Mouse (Mus musculus): ENCODE results near the gene Hsd17b14.

Gene Hsd17b14

DNA sequence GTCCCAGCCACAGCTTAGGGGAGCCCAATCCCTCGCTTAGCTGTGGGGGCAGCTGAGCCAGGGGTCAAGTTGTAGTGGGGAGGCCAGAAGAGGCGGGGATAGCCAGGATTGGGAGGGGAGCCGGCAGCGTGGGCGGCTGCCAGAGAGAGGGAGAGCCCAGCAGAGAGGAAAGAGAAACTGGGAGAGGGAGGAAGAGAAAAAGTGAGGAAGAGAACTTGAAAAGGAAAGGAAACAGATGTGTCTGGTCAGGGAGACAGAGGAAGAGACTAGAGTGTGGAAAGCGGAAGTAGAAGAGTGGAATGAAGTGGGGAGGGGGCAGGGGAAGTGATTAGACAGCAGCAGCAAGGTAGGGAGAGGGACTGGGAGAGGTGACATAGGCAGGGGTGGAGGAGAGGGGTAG, 25.2 kb upstream of the Hsd17b14 start:
- DNase-seq (ENCODE audit: low spot score) = no peak

- no peak for DNase-seq (ENCODE audit: low spot score)
These were observed 24.1 kb upstream of the Hsd17b14 start for GRCm38 (mm10) chr7:45530643-45531042.

- no peak for DNase-seq (ENCODE audit: low spot score)
These were observed 19.0 kb upstream of the Hsd17b14 start for GRCm38 (mm10) chr7:45535676-45536075.

GRCm38 (mm10) chr7:45537602-45538001, 17.1 kb upstream of the Hsd17b14 start:
- no peak for DNase-seq (ENCODE audit: low spot score)

- DNase-seq (ENCODE audit: low spot score) = peak; percentile 80
These were observed 16.3 kb upstream of the Hsd17b14 start for GRCm38 (mm10) chr7:45538163-45539041.

DNA sequence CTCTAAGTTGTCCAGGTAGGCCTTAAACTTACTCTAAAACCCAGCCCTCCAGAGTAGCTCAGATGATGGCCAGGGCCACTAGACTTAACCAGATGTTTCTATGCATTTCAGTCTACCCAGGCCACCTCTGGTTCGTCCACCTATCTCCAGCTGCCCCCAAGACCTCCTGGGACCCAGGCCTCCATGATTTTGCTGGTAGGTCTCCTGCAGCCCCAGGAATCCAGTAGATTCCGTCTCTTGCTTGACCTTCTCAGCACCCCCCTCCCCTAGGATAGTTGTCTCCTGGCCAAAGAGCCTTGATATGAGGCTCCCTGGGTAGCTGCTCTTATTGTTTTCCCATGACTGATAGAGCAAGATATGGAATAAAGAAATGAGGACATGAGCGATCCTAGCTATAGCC, 15.6 kb upstream of the Hsd17b14 start:
- DNase-seq (ENCODE audit: low spot score) = no peak

- DNase-seq (ENCODE audit: low spot score) = no peak
These were observed 14.5 kb upstream of the Hsd17b14 start for GRCm38 (mm10) chr7:45540213-45540612.

DNA sequence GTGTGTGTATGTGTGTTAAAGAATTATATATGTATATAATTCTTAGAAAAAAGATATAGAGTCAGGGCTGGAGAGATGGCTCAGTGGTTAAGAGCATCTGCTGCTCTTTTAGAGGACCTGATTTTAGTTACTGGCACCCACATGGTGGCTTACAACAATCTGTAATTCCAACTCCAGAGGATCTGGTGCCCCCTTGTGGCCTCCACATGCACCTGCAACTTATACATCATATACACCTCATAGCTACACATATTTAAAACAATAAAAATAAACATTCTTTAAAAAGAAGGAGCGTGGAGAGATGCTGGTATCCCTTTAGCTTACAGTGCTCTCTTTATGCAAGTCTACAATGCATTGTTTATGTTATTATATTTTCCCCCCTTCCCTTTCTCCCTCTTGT, 10.2 kb upstream of the Hsd17b14 start:
- no peak for DNase-seq (ENCODE audit: low spot score)

- no peak for DNase-seq (ENCODE audit: low spot score)
These were observed 4.9 kb upstream of the Hsd17b14 start for GRCm38 (mm10) chr7:45549641-45550436.

DNA sequence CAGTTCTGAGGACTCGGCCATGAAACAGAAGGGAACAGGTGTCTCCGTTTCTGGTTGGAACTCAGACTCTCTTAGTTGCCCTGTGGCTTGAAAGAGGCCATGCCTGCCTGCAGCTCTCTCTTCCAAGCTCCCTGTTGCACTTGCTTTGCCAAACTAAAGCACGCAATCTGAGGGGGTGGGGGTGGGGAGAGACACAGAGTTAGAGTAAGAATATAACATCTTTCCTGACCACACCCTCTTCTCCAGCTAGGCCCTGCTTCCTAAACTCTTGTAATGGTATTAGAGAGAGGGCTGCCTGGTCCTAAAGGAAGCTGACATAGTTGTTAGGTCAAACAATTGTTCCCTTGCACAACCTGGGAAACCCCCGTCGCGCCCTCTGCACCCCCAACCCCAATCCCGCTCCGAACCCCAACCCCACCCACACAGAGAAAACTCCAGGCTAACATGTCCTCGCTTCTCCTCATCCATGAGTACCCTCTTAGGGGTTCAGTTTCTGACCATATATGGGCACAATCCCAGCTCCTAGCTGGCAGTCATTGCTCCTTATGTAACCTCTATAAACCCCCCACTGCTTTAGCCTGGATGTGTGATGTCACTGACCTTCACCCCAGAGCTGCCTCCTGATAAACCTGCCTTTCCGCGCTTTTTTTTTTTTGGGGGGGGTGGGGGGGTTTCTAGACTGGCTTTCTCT, 3.7 kb upstream of the Hsd17b14 start:
- no peak for DNase-seq (ENCODE audit: low spot score)

- no peak for DNase-seq (ENCODE audit: low spot score)
These were observed 3.2 kb upstream of the Hsd17b14 start for GRCm38 (mm10) chr7:45551512-45551883.

DNA sequence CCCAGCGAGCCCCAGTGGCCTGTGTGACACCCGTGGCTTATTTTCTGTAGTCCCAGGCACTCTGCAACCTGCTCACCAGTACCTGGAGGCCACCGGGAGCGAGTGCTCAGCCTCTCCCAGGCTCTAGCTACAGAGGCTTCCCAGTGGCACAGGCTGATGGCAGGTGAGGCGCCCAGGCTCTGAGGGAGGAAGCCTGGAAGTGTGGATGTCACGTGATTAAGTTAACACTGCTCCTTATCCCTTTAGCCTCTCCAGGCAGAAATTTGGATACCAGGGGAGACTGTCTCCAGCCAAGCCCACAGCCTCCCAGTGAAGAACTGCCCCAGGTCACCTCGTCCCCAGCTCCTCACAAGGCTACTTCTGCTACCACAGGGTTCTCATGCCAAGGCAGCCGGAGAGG, 1.2 kb upstream of the Hsd17b14 start:
- no peak for DNase-seq (ENCODE audit: low spot score)

DNA sequence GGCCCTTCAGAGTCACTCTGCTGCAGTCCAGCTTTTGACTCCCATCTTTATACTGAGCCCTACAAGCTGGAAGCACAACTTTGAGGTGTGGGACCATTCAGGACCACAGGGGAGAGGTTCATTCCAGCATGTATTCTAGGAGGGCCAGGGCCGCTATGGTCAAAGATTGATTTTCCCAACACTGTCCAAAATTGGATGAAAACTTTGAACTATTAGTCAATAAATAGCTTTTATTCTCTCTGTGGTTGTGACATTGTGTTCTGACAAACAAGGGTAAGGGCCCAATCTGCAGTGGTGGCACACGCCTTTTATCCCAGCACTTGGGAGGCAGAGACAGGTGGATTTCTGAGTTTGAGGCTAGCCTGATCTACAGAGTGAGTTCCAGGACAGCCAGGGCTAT, 703 bp upstream of the Hsd17b14 start:
- DNase-seq (ENCODE audit: low spot score) = no peak

- peak; percentile 88 for DNase-seq (ENCODE audit: low spot score)
These were observed 1.1 kb downstream of the Hsd17b14 start for GRCm38 (mm10) chr7:45555787-45556186.

DNA sequence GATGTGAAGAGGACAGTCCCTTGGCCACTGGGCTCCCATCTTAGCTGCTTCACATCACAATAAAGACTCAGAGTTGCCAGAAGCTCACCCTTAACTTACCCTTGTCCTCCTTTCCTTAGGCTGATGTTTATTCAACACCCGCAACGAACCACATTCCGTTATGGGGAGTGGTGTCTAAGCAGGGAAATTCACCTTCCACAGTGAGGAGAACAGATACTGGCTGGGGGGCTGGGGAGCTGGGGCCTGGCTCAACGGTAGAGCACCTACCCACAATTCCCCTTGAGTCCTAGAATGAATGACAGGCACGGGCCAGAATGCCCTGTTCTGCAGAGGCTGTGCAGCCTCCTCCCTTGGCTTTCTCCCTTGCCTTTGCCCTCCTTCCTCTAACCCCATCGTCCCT, 4.2 kb downstream of the Hsd17b14 start:
- no peak for DNase-seq (ENCODE audit: low spot score)

DNA sequence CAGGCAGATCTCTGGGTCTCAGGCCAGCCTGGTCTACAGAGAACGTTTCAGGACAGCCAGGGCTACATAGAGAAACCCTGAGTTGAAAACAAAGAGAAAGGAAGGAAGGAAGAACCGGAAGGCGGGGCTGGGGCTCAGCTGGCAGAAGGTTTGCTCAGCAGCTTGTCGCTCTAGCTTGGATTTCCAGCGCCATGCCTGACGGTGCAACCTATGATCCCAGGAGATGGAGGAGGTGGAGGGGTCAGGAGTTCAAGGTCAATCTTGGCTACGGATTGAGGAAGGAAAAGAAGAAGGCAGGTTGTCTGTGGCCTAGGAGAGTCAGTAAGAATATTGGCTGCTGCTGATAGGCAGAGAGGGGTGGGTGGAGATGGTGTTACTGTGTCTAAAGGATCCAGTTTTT, 5.5 kb downstream of the Hsd17b14 start:
- DNase-seq (ENCODE audit: low spot score) = no peak

GRCm38 (mm10) chr7:45560843-45561623, 6.3 kb downstream of the Hsd17b14 start:
- peak; percentile 86 for DNase-seq (ENCODE audit: low spot score)

DNA sequence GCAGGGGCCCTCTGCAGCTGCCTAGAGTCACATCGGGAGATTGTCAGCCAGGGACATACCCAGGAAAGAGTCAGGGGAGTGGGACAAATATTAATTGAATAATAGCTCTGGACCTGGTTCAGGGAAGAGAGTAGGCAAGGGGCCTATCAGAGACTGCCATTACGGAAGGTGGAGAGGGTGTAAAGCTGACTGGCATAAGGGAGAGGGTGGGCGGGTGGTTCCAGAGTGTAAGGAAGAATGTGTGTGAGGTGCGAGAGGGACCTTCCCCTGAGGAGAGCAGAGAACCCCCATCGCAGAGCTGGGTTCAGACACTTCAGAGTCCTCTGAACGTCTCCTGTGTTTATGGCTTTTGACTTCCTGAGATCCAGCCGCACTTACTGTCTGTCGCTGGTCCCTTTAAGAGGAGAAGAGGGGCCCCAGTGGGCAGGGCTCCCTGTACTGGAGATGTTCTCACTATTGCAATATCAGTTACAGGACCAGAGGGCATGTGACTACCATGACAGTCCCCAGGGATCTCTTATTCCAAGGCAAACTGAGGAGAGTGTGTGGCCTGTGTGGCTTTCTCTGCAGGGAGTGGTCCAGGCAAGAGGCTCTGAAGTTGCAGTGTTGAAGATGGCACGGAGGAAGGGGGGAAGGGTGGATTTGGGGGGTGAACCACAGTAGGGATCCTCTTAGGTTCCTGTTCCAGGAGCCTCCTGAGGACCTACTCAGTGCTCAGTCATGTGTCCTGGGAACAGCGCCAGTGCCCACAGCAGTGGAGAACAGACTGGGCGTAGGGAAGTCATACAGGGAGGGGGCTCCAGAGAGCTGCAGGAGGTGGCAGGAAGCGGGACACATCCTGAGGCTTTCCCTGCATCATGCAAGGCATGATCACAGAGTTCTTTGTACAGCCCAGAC, 7.2 kb downstream of the Hsd17b14 start:
- no peak for DNase-seq (ENCODE audit: low spot score)

- no peak for DNase-seq (ENCODE audit: low spot score)
These were observed 10.1 kb downstream of the Hsd17b14 start for GRCm38 (mm10) chr7:45564811-45565210.

DNA sequence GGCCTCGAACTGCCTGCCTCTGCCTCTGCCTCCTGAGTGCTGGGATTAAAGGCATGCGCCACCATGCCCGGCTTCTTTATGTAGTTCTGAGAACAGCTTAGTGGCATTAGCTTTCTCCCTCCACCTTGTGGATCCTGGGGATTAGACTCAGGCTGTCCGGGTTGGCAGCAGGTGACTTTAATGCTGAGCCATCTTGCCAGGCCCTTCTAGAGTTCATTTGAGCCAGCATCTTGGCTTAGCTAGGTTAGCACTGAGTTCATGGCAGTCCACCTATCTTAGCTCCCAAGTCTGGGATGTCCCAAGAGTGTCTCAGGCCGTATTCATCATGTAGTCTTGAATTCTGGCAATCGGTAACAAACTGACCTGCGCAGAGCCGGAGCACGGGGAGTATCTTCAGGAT, 10.8 kb downstream of the Hsd17b14 start:
- DNase-seq (ENCODE audit: low spot score) = no peak
